Mouse (Mus musculus) hindbrain, embryonic 14.5 days (tissue): ENCODE data around the gene Rem1. TPM values are rescaled to one million over a fixed set of nuclear protein-coding genes. Genes with fewer than 3 reads are reported as not detected.
"Not testable (repeated sequence)": the region's sequence is repeated elsewhere in the genome, so short reads cannot be mapped to it uniquely, and the experiment has no call there.

Source experiments
- ATAC-seq: fragments of 200-750 bp; cut with Nextera tagmentation; 2 replicates; pipeline ENCODE4 v1.8.0; 2017; ENCODE audit warnings: moderate number of reproducible peaks, mild to moderate bottlenecking, moderate TSS enrichment, moderate library complexity; ENCODE audit not compliant: low FRiP score
- DNase-seq: peaks from one replicate; pipeline ENCODE4 v3.0.0-alpha.2; 2015; ENCODE audit warnings: low spot score
- H3K27ac ChIP-seq: fragments of 300-500 bp; sonication (generic); 2 replicates; pipeline ENCODE4 v1.5.1; 2014; ENCODE audit warnings: mild to moderate bottlenecking, moderate library complexity
- H3K27me3 ChIP-seq: fragments of 300-500 bp; sonication (generic); 2 replicates; pipeline ENCODE4 v1.6.1; 2014; ENCODE audit warnings: mild to moderate bottlenecking, low read length, mixed read lengths; ENCODE audit not compliant: control insufficient read depth, insufficient read depth
- H3K36me3 ChIP-seq: fragments of 300-500 bp; sonication (generic); replicated peaks from 2 replicates; pipeline ENCODE4 v1.6.1; 2014; ENCODE audit not compliant: control insufficient read depth, insufficient read depth
- H3K4me1 ChIP-seq: fragments of 300-500 bp; sonication (generic); replicated peaks from 2 replicates; pipeline ENCODE4 v1.6.1; 2014; ENCODE audit warnings: antibody characterized with exemption, low read length, mixed read lengths; ENCODE audit not compliant: control insufficient read depth, insufficient read depth
- H3K4me2 ChIP-seq: fragments of 300-500 bp; sonication (generic); replicated peaks from 2 replicates; pipeline ENCODE4 v1.6.1; 2014; ENCODE audit warnings: mild to moderate bottlenecking, moderate library complexity
- H3K4me3 ChIP-seq: fragments of 300-500 bp; sonication (generic); replicated peaks from 2 replicates; pipeline ENCODE4 v1.5.1; 2014; ENCODE audit warnings: mild to moderate bottlenecking, low read length
- H3K9ac ChIP-seq: fragments of 300-500 bp; sonication (generic); 2 replicates; pipeline ENCODE4 v1.6.1; 2014
- H3K9me3 ChIP-seq: fragments of 300-500 bp; sonication (generic); 2 replicates; pipeline ENCODE4 v1.6.1; 2016; ENCODE audit warnings: low read length; ENCODE audit not compliant: control insufficient read depth
- WGBS: fragments of 180-500 bp; shearing (Covaris S2); extraction: QIAGEN DNeasy Blood & Tissue Kit; methylation state at CpG from one replicate; pipeline ENCODE4 v1.1.7; 2014; 5-methylcytosine and 5-hydroxymethylcytosine counted together
- polyA plus RNA-seq: library from polyadenylated mRNA; unstranded; fragments of >200 nt; fragmentation: Nextera tagmentation; extraction: Ambion mirVana; gene quantifications from 2 replicates; pipeline ENCODE4 v1.2.1, GENCODE M21; 2014

Rem1 gene
- polyA plus RNA-seq, 1 experiment from 2014 or later = 0.87 TPM

GRCm38 (mm10) chr2:152638865-152639264 lies 12.1 kb downstream of the Rem1 start:
- WGBS = 49% methylated on average over 6 of the region's 6 CpGs
- ATAC-seq = no peak
- Histone ChIP-seq H3K36me3 (no peaks in the 10 kb centered on the region), H3K9ac (no peak overlapping the region), H3K4me3 (no peak overlapping the region), H3K4me1 (0 out of 2 replicates have a peak, but pooled peaks cover 11% of the 10 kb centered on the region), H3K4me2 (no peak overlapping the region), H3K9me3 (no peaks in the 10 kb centered on the region), H3K27me3 (no peaks in the 10 kb centered on the region), H3K27ac (no peak overlapping the region)
- DNase-seq = no peak

DNA sequence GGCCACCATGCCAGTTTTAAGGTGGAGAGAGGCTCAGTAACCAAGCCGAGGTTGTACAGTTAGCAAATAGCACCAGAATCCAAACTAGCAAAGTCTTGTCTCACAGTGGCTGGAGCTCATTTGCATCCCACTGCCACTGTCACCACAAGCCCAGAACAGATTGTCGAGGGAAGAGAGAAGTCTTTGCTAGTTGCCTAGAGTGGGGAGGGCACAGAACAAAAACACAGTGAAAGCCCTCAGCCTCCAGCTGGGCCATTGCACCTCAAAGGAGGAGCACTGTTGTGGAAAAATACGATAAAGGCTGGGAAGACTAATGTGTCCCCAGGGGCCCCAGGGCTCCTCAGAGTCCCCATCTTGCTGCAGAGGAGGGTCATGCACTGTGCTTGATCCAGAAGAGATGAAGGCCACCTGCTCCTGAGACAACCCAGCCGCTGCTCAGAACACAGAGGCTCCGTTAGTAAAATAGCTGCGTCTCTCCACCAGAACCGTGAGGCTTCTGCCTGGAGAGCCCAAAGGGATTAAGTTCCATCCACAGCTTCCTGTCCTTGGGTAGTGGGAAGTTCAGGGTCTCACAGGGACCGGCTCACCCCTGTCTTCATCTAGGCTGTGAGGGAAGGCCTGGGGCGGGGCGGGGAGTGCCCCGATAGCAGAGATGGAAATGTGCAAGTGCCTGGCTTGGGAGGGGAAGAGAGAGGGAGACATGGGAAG lies 12.8 kb downstream of the Rem1 start:
- Histone ChIP-seq H3K9me3 (no peaks in the 10 kb centered on the region), H3K9ac (no peak overlapping the region), H3K4me1 (0 out of 2 replicates have a peak, but pooled peaks cover 11% of the 10 kb centered on the region), H3K27ac (no peak overlapping the region), H3K4me3 (no peak overlapping the region), H3K27me3 (no peaks in the 10 kb centered on the region), H3K4me2 (no peak overlapping the region), H3K36me3 (no peaks in the 10 kb centered on the region)
- 8% methylated on average over 11 of the region's 11 CpGs for WGBS
- no peak for DNase-seq
- ATAC-seq = no peak

- no peaks in the 10 kb centered on the region for H3K9me3 ChIP-seq
- peaks cover 16% of the 10 kb centered on the region for H3K4me1 ChIP-seq
- no peaks in the 10 kb centered on the region for H3K36me3 ChIP-seq
- H3K4me2 ChIP-seq = no peak overlapping the region
- no peak overlapping the region for H3K9ac ChIP-seq
- ATAC-seq (no peak), DNase-seq (no peak)
- H3K27ac ChIP-seq = peak overlapping the region; percentile 92
- no peaks in the 10 kb centered on the region for H3K27me3 ChIP-seq
- no peak overlapping the region for H3K4me3 ChIP-seq
- WGBS = 75% methylated on average over 10 of the region's 10 CpGs
Observed at GRCm38 (mm10) chr2:152652901-152653620, 26.3 kb downstream of the Rem1 start.

DNA sequence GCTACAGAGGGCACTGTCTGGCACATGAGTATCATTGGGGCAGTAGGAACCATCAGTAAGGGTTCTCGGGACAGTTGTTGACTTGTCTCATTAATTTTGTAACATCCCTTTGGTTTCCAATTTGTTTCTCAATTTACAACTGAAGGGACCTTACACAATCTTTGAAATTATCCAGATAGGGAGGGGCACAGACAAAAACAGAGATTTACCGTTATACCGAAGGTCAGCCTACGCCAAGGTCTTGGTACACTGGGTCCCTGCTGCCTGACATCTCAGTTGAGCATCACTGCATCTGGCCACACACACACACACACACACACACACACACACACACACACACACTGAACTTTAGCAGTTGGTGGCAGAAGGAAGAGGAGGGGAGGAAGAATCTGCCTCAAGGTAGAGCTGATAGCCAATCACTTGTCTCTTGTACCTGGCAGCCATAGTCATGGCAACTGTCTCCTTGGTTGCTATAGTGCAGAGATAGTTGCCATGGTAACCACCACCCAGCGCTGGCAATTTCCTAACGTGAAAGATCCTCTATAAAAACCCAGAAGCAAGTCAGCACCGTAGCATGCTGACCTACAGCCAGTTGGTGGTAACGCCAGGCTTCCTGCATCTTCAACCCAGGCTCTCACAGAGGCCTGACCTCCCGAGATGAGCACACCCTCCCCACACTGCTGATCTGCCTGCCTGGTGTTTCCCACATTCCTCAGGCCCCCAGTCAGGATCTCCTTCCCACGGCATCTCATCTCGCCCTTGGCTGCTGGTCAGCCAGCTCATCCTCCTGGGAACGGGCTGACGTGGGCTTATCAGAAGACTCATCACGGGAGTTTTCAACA lies 27.3 kb downstream of the Rem1 start:
- H3K9ac ChIP-seq = peak overlapping the region; percentile 2; the same call in 1 of the 2 replicates
- peak; percentile 77 for DNase-seq
- 25% methylated on average over 14 of the region's 14 CpGs for WGBS

GRCm38 (mm10) chr2:152657398-152657797 lies 30.6 kb downstream of the Rem1 start:
- Histone ChIP-seq H3K9ac (no peak overlapping the region), H3K27me3 (no peaks in the 10 kb centered on the region), H3K4me3 (no peak overlapping the region), H3K4me1 (peaks cover 16% of the 10 kb centered on the region), H3K4me2 (no peak overlapping the region), H3K36me3 (no peaks in the 10 kb centered on the region), H3K9me3 (no peaks in the 10 kb centered on the region), H3K27ac (no peak overlapping the region)
- WGBS = 62% methylated on average over 10 of the region's 10 CpGs
- ATAC-seq = no peak
- no peak for DNase-seq

More for the DNA sequence above, 27.3 kb downstream of the Rem1 start:
- peak; percentile 93 for ATAC-seq
- H3K4me1 ChIP-seq = peaks cover 16% of the 10 kb centered on the region
- no peaks in the 10 kb centered on the region for H3K36me3 ChIP-seq
- H3K4me2 ChIP-seq = peak overlapping the region; percentile 45
- no peaks in the 10 kb centered on the region for H3K9me3 ChIP-seq
- no peaks in the 10 kb centered on the region for H3K27me3 ChIP-seq
- peak overlapping the region; percentile 92 for H3K27ac ChIP-seq
- no peak overlapping the region for H3K4me3 ChIP-seq

- no peaks in the 10 kb centered on the region for H3K9me3 ChIP-seq
- ATAC-seq (no peak), DNase-seq (no peak)
- no peak overlapping the region for H3K4me3 ChIP-seq
- no peaks in the 10 kb centered on the region for H3K27me3 ChIP-seq
- H3K27ac ChIP-seq = no peak overlapping the region
- no peak overlapping the region for H3K9ac ChIP-seq
- 84% methylated on average over 6 of the region's 6 CpGs for WGBS
- no peak overlapping the region for H3K4me2 ChIP-seq
- no peaks in the 10 kb centered on the region for H3K4me1 ChIP-seq
- no peaks in the 10 kb centered on the region for H3K36me3 ChIP-seq
Observed at GRCm38 (mm10) chr2:152661163-152661562, 34.4 kb downstream of the Rem1 start.

- H3K4me2 ChIP-seq, DNase-seq, H3K36me3 ChIP-seq, H3K4me3 ChIP-seq, H3K4me1 ChIP-seq, H3K27ac ChIP-seq, H3K9me3 ChIP-seq, H3K27me3 ChIP-seq, H3K9ac ChIP-seq, ATAC-seq: not testable (repeated sequence)
- 79% methylated on average over 3 of the region's 3 CpGs for WGBS
Observed at GRCm38 (mm10) chr2:152666191-152666590, 39.4 kb downstream of the Rem1 start.

- Histone ChIP-seq H3K9ac (peak within 1 kb of the TSS; percentile 98), H3K27me3 (no peaks in the 10 kb centered on the region), H3K9me3 (no peaks in the 10 kb centered on the region), H3K4me2 (peak within 1 kb of the TSS; percentile 78), H3K4me3 (peak within 1 kb of the TSS; percentile 95), H3K4me1 (peaks cover 31% of the 10 kb centered on the region), H3K27ac (peak within 1 kb of the TSS; percentile 97), H3K36me3 (peaks cover 21% of the 10 kb centered on the region)
- DNase-seq = peak; percentile 98
- WGBS = under 1% methylated on average over 35 of the region's 35 CpGs
- ATAC-seq = peak; percentile 82
Observed at GRCm38 (mm10) chr2:152669256-152669638, 42.5 kb downstream of the Rem1 start, which contains the start of gene H13. Gene H13 (plus strand): TSS chr2:152669461.
